Mouse (Mus musculus): ENCODE data around the gene Smg5.
"Not testable (repeated sequence)": the region's sequence is repeated elsewhere in the genome, so short reads cannot be mapped to it uniquely, and the experiment has no call there.

Gene Smg5

DNA sequence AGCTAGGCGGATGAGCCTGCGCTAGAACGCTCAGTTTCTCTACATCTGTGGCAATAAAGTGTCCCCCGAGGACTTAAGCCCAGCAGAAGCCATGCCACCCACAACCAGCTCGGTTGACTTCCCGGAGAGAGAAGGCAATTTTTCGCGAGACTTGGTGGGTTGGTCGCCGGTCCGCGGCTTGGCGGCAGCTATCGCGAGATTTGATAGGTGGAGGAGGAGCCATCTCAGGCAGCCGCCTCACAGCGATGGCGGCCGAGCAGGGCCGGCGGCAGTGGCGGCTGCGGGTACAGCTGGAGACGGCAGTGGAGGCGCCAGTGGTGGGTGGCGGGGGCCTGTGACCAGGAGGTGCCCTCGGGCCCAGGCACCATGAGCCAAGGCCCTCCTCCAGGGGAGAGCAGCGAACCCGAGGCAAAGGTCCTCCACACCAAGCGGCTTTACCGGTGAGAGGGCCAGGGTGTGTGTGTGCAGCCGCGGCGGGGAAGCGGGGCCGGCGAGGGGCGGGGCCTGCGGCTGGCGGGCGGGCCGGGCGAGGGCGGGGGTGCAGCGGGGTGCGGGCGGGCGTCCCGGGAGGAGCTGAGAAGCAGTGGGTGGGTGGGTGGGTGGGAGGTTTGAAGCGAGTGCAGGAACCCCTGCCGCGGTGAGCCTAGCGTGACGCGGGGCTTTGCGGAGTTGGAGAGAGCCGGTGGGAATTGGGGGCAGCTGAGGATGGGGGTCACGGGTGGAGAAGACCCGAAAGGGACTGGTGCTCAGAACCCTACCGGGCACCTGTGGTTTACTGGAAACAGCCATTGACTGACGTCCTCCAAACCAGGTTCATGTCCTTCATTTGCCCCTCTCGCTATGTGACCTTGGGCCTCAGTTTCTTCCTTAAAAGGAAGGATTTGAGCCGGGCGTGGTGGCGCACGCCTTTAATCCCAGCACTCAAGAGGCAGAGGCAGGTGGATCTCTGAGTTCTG lies at the start of gene Smg5, which contains the start of gene Tmem79:
TSS of gene Smg5 (plus strand) at position 203 of the 956 bp plus-strand sequence.
TSS of gene Tmem79 (minus strand) at position 91 of the 956 bp plus-strand sequence.
- peak; percentile 89 for DNase-seq (ENCODE audit: low read depth)

DNA sequence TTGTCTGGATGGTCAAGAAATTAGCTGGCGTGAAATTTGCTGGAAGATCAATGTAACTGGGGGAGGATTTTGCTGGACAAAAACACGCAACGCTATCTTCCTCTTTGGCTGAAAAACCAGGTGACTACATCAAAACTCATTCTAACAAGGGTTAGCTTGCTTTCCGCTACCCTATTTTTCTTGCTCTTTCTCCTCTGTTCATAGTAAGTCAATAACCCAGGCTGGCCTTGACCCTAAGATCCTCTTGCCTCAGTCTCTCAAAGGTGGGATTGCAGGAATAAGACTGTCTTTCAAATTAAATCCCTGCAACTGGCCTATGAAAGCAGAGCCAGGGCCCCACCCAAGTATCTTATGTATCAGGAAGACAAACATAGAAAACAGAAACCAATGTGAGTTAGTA lies 49.0 kb upstream of the Smg5 start, which contains the start of gene Gm38392:
TSS of gene Gm38392 (minus strand) at position 101 of the 400 bp plus-strand sequence.
- DNase-seq (ENCODE audit: low read depth) = no peak

DNA sequence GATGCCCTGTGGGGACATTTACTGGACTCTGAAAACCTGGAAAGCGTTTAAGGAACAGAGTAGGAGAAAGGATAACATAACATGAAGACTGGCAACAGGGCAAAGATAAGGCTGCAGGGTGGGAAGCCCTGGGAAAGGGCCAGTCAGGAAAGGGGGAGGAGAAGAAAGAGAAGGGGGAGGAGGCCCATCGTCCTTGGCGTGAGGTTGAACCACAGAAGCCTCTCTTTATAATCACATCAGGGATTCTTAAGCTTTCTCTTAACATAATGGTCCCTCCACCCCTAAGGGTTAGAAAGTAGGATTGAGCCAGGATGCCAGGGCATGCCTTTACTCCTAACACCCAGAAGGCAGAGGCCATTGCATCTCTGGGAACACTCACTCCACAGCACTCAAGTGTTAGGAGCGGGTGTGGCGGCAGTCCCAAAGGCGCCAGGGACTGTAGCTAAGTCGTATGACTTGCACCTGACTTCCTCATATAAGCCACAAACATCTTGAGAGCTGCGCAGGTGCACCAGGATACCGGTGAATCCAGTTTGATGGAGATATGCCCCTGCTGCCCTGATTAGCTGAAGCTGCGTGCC lies 47.8 kb upstream of the Smg5 start:
- not testable (repeated sequence) for DNase-seq (ENCODE audit: low read depth)

DNA sequence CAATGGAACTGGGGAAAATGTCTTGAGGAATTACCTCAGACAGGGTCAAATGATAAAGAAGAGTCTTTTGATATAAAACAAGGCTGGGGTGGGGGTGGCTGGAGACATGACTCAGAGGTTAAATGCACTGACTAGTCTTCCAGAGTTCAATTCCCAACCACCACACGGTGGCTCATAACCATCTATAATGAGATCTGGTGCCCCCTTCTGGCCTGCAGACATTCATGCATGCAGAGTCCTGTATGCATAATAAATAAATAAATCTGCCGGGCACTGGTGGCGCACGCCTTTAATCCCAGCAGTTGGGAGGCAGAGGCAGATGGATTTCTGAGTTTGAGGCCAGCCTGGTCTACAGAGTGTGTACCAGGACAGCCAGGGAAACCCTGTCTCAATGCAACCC lies 44.1 kb upstream of the Smg5 start:
- DNase-seq (ENCODE audit: low read depth) = no peak

DNA sequence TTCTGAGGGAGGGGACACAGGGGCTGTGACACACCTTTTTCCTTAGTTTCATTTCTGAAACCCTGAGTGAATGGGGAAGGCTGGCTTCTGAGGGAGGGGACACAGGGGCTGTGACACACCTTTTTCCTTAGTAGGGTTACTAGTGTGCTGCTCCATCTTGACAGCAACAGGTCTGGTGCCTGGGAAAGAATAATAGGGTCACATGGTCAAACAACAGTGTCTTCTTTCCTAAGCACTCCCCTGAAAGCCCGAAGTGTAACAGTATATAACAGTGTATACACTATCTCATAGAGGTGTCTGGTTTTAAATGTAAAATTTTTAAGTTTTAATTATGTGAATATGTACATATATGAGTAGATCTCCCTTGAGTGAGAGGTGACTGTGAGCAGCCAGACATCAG lies 40.8 kb upstream of the Smg5 start:
- not testable (repeated sequence) for DNase-seq (ENCODE audit: low read depth)

DNA sequence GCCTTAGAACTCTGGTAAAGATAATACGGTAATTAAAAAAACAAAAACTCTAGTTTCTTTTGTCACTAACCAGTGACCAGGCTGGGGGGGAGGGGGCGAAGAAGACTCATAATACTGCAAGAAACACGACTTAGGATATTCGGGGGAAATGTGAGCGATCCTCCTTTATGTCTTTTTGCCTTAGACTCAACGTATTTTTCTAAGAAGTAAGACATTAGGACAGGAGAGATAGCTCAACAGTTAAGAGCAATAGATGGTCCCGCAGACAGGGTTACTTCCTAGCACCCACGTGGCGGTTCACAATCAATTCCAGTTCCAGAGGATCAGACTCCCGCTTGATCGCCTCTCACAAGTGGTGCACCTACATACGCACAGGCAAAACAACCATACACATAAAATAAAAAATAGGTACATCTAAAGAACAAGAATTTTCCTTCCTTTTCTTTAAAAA lies 39.9 kb upstream of the Smg5 start:
- DNase-seq (ENCODE audit: low read depth) = peak; percentile 65

DNA sequence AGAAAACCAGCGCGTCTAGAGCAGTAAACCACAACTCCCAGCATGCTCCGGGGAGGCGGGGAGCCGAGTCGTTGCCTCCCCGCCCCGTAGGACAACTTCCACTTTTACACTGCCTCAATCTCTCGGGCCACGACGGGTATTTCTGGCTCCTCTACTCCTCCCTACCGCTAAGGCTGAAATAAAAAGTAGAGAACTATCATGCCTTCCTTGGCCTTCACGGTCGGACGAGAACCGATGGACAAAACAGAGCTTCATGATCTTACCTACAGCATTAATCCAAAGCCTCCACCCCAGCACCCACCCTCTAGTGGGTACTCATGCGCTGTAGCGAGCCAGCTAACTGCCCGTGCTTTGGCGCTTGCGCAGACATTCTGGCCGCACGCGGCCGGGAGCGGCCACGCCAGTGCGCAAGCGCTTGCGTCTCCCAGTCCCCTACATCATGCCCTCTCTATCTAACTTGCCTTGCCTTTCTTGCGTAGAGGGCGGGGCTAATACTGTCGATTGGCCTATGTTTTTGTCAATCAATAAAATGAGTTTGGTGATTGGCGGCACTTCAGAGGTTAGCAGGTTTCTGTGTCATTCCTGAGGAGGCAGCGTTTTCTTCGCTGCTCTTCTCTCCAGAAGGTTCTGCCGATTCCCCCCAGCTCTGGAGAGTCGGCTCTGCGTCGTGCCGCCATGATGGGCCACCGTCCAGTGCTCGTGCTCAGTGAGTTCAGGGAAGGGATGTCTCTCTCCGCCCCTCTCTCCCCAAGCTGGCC lies 39.3 kb upstream of the Smg5 start, which contains the start of the genes Tsacc and Cct3:
TSS of gene Tsacc (minus strand) at position 439 of the 758 bp plus-strand sequence.
TSS of gene Cct3 (plus strand) at position 556 of the 758 bp plus-strand sequence.
- DNase-seq (ENCODE audit: low read depth) = peak; percentile 98

DNA sequence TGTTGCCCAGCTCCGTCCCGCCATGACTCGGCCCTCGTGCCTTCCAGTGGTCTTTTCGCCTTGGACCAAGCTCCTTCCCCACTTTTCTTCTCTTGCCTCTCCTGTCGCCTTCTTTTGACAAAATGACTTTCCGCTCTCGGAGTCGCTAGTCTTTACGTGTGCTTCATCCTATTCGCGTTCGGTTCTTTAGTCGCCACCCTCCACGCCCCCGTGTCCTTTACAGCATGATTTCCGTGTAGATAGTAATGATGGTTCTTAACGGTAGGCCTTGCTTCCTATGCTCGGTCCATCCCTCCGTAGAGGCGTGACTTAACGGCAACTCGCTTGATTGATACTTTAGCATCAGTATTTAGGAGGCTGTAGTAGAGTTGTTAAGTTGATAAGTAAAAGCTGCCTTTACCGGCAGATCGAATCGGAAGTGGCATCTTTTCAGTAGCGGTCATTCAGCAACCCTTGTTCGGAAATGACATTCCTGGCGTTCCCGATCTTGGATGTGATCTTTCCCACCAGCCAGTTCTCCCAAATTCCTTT lies 38.7 kb upstream of the Smg5 start:
- DNase-seq (ENCODE audit: low read depth) = peak; percentile 46

DNA sequence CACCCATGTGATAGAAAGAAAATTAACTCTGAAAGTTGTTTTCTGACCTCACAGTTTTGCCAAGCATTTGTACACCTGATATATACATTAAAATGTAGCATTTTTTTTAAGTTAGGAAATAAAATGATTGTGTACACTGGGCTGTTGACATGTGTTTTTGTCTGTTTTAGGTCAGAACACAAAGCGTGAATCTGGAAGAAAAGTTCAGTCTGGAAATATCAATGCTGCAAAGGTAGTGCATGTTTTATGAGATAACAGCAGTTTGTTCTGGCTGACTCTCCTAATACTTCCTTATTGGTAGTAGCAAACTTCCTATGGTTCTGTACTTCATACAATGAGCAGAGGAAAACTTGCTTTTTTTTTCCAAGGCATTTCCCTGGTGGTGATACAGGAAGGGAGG lies 36.9 kb upstream of the Smg5 start:
- DNase-seq (ENCODE audit: low read depth) = no peak

DNA sequence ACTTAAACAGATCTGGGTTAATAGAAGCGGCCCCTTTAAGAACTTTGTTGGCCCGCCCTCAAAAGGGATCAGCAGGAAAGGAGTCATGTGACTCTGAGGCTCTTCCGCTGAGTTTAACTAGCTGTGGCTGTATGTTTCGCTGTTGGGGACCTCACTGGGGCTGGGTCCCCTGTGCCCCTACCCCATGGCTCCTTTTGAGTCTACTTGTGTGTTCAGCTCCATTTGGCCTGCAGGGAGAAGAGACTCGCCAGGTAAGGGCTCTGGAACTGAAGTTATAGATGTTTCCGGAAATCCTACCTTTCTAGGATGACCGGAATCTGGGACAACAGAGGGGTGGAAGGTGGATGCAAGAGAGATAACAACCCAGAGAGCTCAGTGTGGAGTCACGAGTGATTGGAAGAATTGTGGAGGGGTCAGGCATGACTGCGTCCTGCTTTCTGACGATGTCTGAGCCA lies 11.1 kb upstream of the Smg5 start, which contains the start of gene Glmp:
TSS of gene Glmp (plus strand) at position 73 of the 455 bp plus-strand sequence.
- DNase-seq (ENCODE audit: low read depth) = peak; percentile 63

DNA sequence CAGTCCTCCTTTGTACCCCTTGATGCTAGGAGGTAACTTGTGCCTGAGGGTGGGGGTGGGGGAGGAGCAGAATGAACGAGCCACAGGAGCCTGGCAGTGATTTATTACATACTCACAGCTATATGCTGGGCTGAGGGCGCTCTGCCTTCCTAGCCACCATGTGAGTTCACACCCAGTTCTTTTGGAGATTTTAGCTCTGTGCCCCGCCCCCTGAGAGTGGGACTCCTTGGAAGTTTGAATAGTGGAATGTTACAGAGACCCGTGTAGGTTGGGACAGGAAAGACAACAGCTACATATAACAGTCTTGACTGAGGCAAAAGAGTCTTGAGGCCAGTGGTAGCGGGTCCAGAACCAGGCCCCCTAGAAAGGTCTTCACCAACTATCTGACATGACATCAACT lies 7.1 kb upstream of the Smg5 start:
- DNase-seq (ENCODE audit: low read depth) = no peak

DNA sequence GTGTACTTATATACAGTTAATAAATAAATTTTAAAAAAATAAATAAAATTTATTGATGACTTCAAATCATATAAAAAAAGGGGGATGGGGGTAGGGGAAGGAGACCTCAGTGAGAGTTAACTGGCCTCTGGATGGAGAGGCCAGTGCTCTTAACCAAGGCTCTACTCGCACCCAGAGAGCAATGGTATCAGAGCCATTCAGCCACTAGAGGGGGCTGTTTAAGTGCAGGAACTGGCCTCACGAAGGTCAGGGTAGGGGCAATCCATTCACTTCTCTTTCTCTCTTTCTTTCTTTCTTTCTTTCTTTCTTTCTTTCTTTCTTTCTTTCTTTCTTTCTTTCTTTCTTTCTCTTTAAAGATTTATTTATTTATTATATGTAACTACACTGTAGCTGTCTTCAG lies 4.8 kb upstream of the Smg5 start:
- peak; percentile 70 for DNase-seq (ENCODE audit: low read depth)

DNA sequence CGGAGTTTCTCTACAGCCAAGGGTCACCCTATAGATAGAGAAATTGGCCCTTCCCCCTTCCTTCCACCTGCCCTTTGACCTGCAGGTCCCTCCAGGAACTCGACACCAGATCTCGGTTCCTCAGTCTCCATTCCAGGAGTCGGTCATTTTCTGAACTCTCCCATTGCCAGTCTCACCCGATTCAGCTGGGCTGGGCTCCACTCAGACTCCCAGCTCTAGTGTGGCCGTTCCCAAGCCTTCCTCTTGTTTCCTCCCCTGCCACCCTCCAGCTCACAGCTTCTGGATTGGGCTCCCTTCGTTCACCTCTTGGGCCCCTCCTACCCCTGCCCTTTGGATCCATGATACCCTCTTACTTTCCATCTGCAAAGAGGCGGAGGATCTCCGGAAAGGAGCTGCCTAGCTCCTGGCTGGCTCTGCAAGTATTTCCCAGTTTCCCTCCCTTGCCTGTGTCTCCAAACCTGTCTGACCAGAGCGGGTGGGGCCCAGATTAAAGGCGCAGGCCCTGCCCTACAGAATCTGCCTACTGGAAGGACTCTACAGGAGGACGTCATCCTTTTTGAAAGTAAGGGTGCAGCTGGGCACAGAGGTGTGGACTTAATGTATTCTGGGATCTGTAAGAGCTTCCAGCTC lies 1.9 kb upstream of the Smg5 start:
- no peak for DNase-seq (ENCODE audit: low read depth)

DNA sequence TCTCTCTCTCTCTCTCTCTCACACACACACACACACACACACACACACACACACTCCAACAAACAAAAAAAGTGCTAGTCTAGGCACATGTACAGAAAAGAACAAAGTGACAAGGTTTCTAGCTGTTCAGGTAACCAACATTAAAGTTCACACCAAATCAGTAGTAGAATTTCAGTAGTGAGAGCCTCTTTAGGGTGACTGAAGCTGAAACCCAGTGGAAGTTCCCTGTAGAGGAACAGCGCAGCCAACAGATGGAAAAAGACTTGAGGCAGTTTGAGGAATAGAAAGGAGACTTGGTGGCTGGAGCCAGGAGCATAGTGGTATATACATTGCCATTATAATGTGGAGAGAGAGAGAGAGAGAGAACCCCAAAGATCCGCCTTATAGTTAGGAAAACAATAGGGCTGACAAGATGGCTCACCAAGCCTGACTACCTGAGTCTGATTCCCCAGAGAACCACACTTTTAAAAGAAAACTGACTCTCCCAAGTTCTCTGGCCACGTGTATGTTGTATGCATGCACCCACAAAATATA lies 1.1 kb upstream of the Smg5 start:
- no peak for DNase-seq (ENCODE audit: low read depth)

DNA sequence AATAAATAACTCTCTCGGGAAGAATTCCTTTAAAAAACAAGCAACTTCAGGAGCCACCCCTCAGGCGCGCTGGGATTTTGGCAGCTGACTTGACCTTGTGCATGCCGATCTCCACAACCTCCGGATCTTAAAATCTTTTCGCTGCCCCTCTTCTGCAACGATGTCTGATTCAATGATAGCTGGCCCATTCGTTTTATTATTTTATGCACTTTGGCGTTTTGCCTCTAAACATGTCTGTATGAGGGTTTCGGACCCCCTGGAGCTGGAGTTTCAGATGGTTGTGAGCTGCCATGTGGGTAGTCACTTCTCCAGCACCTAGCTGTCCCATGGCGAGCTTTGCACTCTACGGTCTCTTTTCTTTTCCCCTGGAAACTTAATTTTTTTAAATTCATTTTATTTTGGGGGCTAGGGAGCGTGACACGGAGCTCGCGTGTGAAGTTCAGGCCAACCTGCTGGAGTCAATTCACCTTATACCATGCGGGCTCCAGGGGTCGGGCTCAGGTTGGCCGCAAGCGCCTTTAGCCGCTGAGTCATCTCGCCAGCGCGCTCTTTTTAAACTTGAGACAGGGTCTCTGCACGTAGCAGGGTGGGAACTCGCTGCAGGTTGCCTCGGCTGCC lies 515 bp upstream of the Smg5 start:
- DNase-seq (ENCODE audit: low read depth) = peak; percentile 50

DNA sequence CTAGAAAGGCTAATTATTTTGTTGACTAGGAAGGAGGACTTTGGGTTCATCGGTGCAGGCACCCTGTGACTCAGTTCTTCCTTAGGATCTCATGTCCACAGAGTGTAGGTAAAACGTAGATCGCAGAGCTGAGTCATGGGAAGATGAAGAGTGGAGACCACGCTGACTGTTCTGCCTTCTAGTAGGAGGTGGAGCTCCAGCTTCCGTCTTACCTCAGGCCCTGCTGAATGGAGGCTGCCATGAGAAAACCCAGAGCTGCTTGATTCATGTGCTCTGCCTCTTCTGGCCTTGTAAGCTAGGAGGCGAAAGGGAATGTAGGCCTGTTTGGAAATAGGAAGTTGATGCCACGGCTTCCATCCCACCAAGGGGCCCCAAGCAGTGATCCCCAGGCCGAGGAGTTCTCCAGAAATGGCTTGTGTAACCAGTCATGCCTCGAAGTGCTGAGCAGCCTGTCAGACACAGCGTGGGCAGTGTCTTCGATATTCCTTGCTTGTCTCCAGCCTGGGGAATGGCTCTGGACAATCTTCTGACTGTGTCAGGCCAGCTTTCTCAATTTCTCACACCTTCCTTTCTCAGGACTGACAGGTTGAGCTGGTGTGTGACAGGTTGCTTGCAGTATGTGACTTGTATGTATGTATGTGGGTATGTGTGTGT lies 1.4 kb downstream of the Smg5 start:
- DNase-seq (ENCODE audit: low read depth) = no peak

DNA sequence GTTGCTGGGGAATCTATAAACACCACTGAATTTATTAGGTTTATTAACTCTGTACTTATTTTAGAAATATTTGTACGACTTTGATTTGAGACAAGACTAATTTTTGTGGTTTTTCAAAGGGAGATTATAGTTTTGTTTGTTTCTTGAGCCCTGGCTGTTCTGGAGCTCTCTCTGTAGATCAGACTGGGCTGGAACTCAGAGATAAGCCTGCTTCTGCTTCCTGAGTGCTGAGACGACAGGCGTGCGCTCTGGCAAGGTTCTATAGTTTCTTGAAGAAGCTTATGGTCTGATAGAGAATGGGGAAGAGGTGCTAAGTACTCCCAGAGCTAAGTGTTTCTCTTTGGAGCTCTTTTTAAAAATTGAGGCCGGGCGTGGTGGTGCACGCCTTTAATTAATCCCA lies 2.3 kb downstream of the Smg5 start:
- peak; percentile 54 for DNase-seq (ENCODE audit: low read depth)

DNA sequence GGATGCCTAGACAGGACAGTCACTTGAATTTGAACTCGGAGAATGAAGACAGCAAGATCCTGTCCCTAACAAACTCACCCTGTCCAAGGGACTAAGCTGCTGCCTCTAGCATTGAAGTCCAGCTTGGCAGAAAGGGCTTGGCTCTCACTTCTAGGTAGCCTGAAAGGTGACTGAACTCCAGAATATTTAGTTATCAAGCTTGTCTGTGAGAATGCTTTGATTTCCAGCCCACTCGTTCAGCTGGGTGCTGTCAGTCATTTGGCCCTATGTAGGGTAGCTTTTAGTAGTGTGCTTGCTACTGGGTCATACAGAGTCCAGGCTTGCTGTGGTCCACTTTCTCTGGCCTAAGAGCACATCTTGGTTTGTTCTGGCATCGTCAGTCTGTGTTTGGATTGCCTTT lies 2.9 kb downstream of the Smg5 start:
- DNase-seq (ENCODE audit: low read depth) = no peak

DNA sequence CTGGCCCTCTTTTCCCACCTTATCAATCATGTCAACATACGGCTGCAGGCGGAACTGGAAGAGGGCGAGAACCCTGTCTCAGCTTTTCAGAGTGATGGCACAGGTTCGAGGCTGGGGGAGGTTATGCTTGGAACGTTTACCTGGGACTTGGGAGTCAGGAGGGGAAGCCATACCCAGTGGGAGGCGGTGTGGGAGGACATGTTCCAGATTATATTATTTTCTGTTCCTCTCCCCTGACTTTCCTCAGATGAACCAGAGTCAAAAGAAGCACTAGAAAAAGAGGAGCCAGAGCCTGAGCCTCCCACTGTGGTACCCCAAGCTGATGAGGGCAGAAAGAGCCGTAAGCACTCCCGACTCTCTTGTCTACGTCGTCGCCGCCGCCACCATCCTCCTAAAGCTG lies 14.7 kb downstream of the Smg5 start:
- DNase-seq (ENCODE audit: low read depth) = no peak

DNA sequence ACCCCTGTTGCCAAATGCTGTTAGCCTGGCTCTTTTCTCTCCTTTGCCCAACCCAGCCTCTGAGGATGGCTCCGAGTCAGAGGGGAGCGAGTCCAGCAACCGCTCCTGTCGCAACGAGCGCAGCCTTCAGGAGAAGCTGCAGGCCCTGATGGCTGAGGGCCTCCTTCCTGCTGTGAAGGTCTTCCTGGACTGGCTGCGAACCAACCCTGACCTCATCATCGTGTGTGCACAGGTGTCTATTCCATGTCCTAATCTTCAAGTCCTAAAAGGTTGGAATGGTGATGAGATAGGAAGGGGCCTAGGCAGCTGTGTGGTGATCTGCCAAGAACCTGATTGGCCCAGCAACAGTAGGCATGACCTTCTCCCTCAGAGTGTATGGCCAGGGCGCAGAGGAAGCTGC lies 16.8 kb downstream of the Smg5 start:
- DNase-seq (ENCODE audit: low read depth) = no peak

Data from c-Kit-positive CD71-positive TER-119-negative erythroid progenitor cells, embryonic 14.5 days (primary cell).